Mouse (Mus musculus): ENCODE results near the gene Mb21d2. TPM values are rescaled to one million over a fixed set of nuclear protein-coding genes. Genes with fewer than 3 reads are reported as not detected.

Gene Mb21d2
- total and polyA plus RNA-seq, 3 experiments: not detected

GRCm38 (mm10) chr16:28915362-28915761, 14.1 kb downstream of the Mb21d2 start:
- no peaks in the 10 kb centered on the region for H3K36me3 ChIP-seq (ENCODE audit: control insufficient read depth in 1 of 2, insufficient read depth in 2 of 2, low read length in 2 of 2)
- H3K79me2 ChIP-seq (ENCODE audit: control insufficient read depth, insufficient read depth, low read length, poor library complexity): no peaks in the 10 kb centered on the region
- H3K9me3 ChIP-seq (replicated peaks; ENCODE audit: insufficient read depth, low read length): no peaks in the 10 kb centered on the region
- no peak overlapping the region for H3K4me3 ChIP-seq (ENCODE audit: control insufficient read depth in 1 of 2, insufficient read depth in 1 of 2, low read depth in 2 of 2, low read length in 2 of 2)
- no peak overlapping the region for H3K27ac ChIP-seq (ENCODE audit: control insufficient read depth, low read depth, low read length)
- TF ChIP-seq ZKSCAN1 (IDR thresholded peaks at IDR 0.05; ENCODE audit: low read depth, low read length) (no peak), GABPA (IDR thresholded peaks at IDR 0.05; ENCODE audit: low read depth, low read length) (no peak), MAZ (IDR thresholded peaks at IDR 0.05; ENCODE audit: low read depth, low read length) (no peak), MAX (IDR thresholded peaks at IDR 0.05; ENCODE audit: low read length) (no peak), ZMIZ1 (IDR thresholded peaks at IDR 0.05; ENCODE audit: low read depth, low read length) (no peak), MEF2A (IDR thresholded peaks at IDR 0.05; ENCODE audit: extremely low read depth, insufficient replicate concordance, low read depth, low read length, poor library complexity, severe bottlenecking) (no peak), CHD2 (IDR thresholded peaks at IDR 0.05; ENCODE audit: low read length) (no peak), KAT2A (conservative IDR thresholded peaks at IDR 0.05; ENCODE audit: low read depth, low read length) (no peak), RCOR1 (IDR thresholded peaks at IDR 0.05; ENCODE audit: low read depth, low read length) (no peak), E2F4 (IDR thresholded peaks at IDR 0.05; ENCODE audit: borderline replicate concordance, low read depth, low read length) (no peak), TBP (IDR thresholded peaks at IDR 0.05; ENCODE audit: low read depth, low read length) (no peak), HCFC1 (IDR thresholded peaks at IDR 0.05; ENCODE audit: low read depth, low read length) (no peak), ZNF384 (IDR thresholded peaks at IDR 0.05; ENCODE audit: low read depth, low read length) (no peak), NRF1 (IDR thresholded peaks at IDR 0.05; ENCODE audit: insufficient read depth, low read depth, low read length, poor library complexity, severe bottlenecking) (no peak), SIN3A (IDR thresholded peaks at IDR 0.05; ENCODE audit: low read length) (no peak), ELF1 (IDR thresholded peaks at IDR 0.05; ENCODE audit: low read depth, low read length) (no peak), BHLHE40 (IDR thresholded peaks at IDR 0.05; ENCODE audit: borderline replicate concordance, low read depth, low read length) (no peak), MXI1 (IDR thresholded peaks at IDR 0.05; ENCODE audit: low read depth, low read length) (no peak)
- no peak overlapping the region for H3K9ac ChIP-seq (ENCODE audit: control insufficient read depth, low read depth, low read length, poor library complexity, severe bottlenecking)
- H3K27me3 ChIP-seq (ENCODE audit: control insufficient read depth in 1 of 2, insufficient read depth in 2 of 2, low read length in 2 of 2): no peaks in the 10 kb centered on the region
- H3K4me1 ChIP-seq (ENCODE audit: control insufficient read depth in 1 of 2, insufficient read depth in 2 of 2, low read length in 2 of 2): no peaks in the 10 kb centered on the region
- no peak for DNase-seq (ENCODE audit: low read depth, low spot score)

- Histone ChIP-seq H3K27ac (ENCODE audit: control insufficient read depth, low read depth, low read length) (no peak overlapping the region), H3K36me3 (ENCODE audit: control insufficient read depth in 1 of 2, insufficient read depth in 2 of 2, low read length in 2 of 2) (no peaks in the 10 kb centered on the region), H3K27me3 (ENCODE audit: control insufficient read depth in 1 of 2, insufficient read depth in 2 of 2, low read length in 2 of 2) (no peaks in the 10 kb centered on the region), H3K9ac (ENCODE audit: control insufficient read depth, low read depth, low read length, poor library complexity, severe bottlenecking) (no peak overlapping the region), H3K4me3 (ENCODE audit: control insufficient read depth in 1 of 2, insufficient read depth in 1 of 2, low read depth in 2 of 2, low read length in 2 of 2) (no peak overlapping the region), H3K79me2 (ENCODE audit: control insufficient read depth, insufficient read depth, low read length, poor library complexity) (no peaks in the 10 kb centered on the region), H3K4me1 (ENCODE audit: control insufficient read depth in 1 of 2, insufficient read depth in 2 of 2, low read length in 2 of 2) (no peaks in the 10 kb centered on the region), H3K9me3 (replicated peaks; ENCODE audit: insufficient read depth, low read length) (no peaks in the 10 kb centered on the region)
- no peak for DNase-seq (ENCODE audit: low read depth, low spot score)
- TF ChIP-seq MYB (IDR thresholded peaks at IDR 0.05; ENCODE audit: low read depth, low read length) (no peak), BHLHE40 (IDR thresholded peaks at IDR 0.05; ENCODE audit: borderline replicate concordance, low read depth, low read length) (no peak), TBP (IDR thresholded peaks at IDR 0.05; ENCODE audit: low read depth, low read length) (no peak), MAZ (IDR thresholded peaks at IDR 0.05; ENCODE audit: low read depth, low read length) (no peak), GABPA (IDR thresholded peaks at IDR 0.05; ENCODE audit: low read depth, low read length) (no peak), RCOR1 (IDR thresholded peaks at IDR 0.05; ENCODE audit: low read depth, low read length) (no peak), POLR2A (IDR thresholded peaks at IDR 0.05; ENCODE audit: control insufficient read depth in 1 of 2, insufficient read depth in 1 of 2, low read depth in 1 of 2, low read length in 2 of 2, poor library complexity in 1 of 2) (no peak), CHD1 (IDR thresholded peaks at IDR 0.05; ENCODE audit: low read depth, low read length) (no peak), MEF2A (IDR thresholded peaks at IDR 0.05; ENCODE audit: extremely low read depth, insufficient replicate concordance, low read depth, low read length, poor library complexity, severe bottlenecking) (no peak)
Observed at GRCm38 (mm10) chr16:28914709-28915108, 14.8 kb downstream of the Mb21d2 start.
